Mouse (Mus musculus) intestine, postnatal 0 days (tissue): ENCODE data around the gene Serinc2. TPM values are rescaled to one million over a fixed set of nuclear protein-coding genes. Genes with fewer than 3 reads are reported as not detected.

Source experiments
- ATAC-seq: fragments of 200-750 bp; cut with Nextera tagmentation; 2 replicates; pipeline ENCODE4 v1.8.0; 2017; ENCODE audit warnings: mild to moderate bottlenecking, moderate TSS enrichment, moderate library complexity
- H3K27ac ChIP-seq: fragments of 300-500 bp; sonication (generic); 2 replicates; pipeline ENCODE4 v1.5.1; 2014; ENCODE audit warnings: mild to moderate bottlenecking, low read depth, low read length, moderate library complexity
- H3K27me3 ChIP-seq: fragments of 300-500 bp; sonication (generic); replicated peaks from 2 replicates; pipeline ENCODE4 v1.6.1; 2014; ENCODE audit warnings: low read length, mixed read lengths; ENCODE audit not compliant: control insufficient read depth, insufficient read depth
- H3K36me3 ChIP-seq: fragments of 300-500 bp; sonication (generic); 2 replicates; pipeline ENCODE4 v1.6.1; 2014; ENCODE audit warnings: mild to moderate bottlenecking, moderate library complexity; ENCODE audit not compliant: control insufficient read depth, insufficient read depth
- H3K4me1 ChIP-seq: fragments of 300-500 bp; sonication (generic); replicated peaks from 2 replicates; pipeline ENCODE4 v1.6.1; 2014; ENCODE audit warnings: antibody characterized with exemption, low read length, mixed read lengths; ENCODE audit not compliant: control insufficient read depth, insufficient read depth
- H3K4me2 ChIP-seq: fragments of 300-500 bp; sonication (generic); replicated peaks from 2 replicates; pipeline ENCODE4 v1.6.1; 2014; ENCODE audit warnings: low read depth, mild to moderate bottlenecking, moderate library complexity
- H3K4me3 ChIP-seq: fragments of 300-500 bp; sonication (generic); 2 replicates; pipeline ENCODE4 v1.5.1; 2014; ENCODE audit warnings: low read depth, low read length
- H3K9ac ChIP-seq: fragments of 300-500 bp; sonication (generic); 2 replicates; pipeline ENCODE4 v1.6.1; 2014; ENCODE audit warnings: mild to moderate bottlenecking, low read depth, low read length
- H3K9me3 ChIP-seq: fragments of 300-500 bp; sonication (generic); 2 replicates; pipeline ENCODE4 v1.6.1; 2016; ENCODE audit warnings: mixed run types; ENCODE audit not compliant: control insufficient read depth
- CTCF ChIP-seq: sonication (generic); IDR thresholded peaks from 2 replicates; pipeline ENCODE4 v1.5.1; 2016; ENCODE audit warnings: low read depth, mild to moderate bottlenecking, control low read depth, antibody characterized with exemption, moderate library complexity
- WGBS: fragments of 180-500 bp; shearing (Covaris S2); extraction: QIAGEN DNeasy Blood & Tissue Kit; methylation state at CpG from one replicate; pipeline ENCODE4 v1.1.7; 2014; 5-methylcytosine and 5-hydroxymethylcytosine counted together
- polyA plus RNA-seq: library from polyadenylated mRNA; unstranded; fragments of >200 nt; fragmentation: Nextera tagmentation; extraction: Ambion mirVana; gene quantifications from 2 replicates; pipeline ENCODE4 v1.2.1, GENCODE M21; 2015

Gene Serinc2
- polyA plus RNA-seq, 1 experiment from 2014 or later = 26.1 TPM

DNA sequence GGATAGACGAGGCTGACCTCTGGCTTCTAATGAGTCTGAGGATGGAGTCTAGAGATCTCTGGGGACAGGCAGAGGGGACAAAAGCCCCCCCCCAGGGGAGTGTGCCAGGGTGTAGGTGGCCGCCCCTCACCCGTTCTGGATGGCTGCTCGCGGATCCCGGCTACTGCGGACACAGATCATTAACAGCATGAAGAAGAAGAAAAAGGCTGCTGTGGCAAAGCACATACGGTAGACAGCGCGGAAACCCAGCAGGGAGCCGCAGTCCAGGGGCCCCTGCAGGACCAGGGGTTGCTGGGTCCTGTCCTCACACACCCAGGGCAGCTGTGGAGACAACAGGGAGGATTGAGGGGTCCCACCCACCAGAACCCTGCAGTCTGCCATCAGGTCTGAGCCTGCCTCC, 14.9 kb downstream of the Serinc2 start:
- no peak for ATAC-seq
- no peaks in the 10 kb centered on the region for H3K4me1 ChIP-seq
- WGBS = 48% methylated on average over 11 of the region's 11 CpGs
- H3K4me3 ChIP-seq = no peak overlapping the region
- H3K27ac ChIP-seq = no peak overlapping the region
- no peak overlapping the region for H3K4me2 ChIP-seq
- H3K27me3 ChIP-seq = no peaks in the 10 kb centered on the region
- no peak for TF ChIP-seq CTCF
- no peak overlapping the region for H3K9ac ChIP-seq
- H3K36me3 ChIP-seq = no peaks in the 10 kb centered on the region
- no peaks in the 10 kb centered on the region for H3K9me3 ChIP-seq

GRCm38 (mm10) chr4:130260406-130260805, 18.6 kb downstream of the Serinc2 start:
- Histone ChIP-seq H3K9me3 (no peaks in the 10 kb centered on the region), H3K27me3 (no peaks in the 10 kb centered on the region), H3K4me3 (no peak overlapping the region), H3K9ac (no peak overlapping the region), H3K36me3 (no peaks in the 10 kb centered on the region), H3K4me2 (no peak overlapping the region), H3K4me1 (no peaks in the 10 kb centered on the region), H3K27ac (no peak overlapping the region)
- WGBS = 28% methylated on average over 5 of the region's 5 CpGs
- peak; percentile 63 for TF ChIP-seq CTCF
- no peak for ATAC-seq

- Histone ChIP-seq H3K4me3 (no peak overlapping the region), H3K36me3 (no peaks in the 10 kb centered on the region), H3K27ac (no peak overlapping the region), H3K4me1 (no peaks in the 10 kb centered on the region; the same call in 1 of the 2 replicates), H3K27me3 (no peaks in the 10 kb centered on the region), H3K9ac (no peak overlapping the region), H3K4me2 (no peak overlapping the region), H3K9me3 (no peaks in the 10 kb centered on the region)
- no peak for ATAC-seq
- no peak for TF ChIP-seq CTCF
- WGBS = 62% methylated on average over 8 of the region's 8 CpGs
Observed at GRCm38 (mm10) chr4:130252441-130253157, 26.4 kb downstream of the Serinc2 start.

DNA sequence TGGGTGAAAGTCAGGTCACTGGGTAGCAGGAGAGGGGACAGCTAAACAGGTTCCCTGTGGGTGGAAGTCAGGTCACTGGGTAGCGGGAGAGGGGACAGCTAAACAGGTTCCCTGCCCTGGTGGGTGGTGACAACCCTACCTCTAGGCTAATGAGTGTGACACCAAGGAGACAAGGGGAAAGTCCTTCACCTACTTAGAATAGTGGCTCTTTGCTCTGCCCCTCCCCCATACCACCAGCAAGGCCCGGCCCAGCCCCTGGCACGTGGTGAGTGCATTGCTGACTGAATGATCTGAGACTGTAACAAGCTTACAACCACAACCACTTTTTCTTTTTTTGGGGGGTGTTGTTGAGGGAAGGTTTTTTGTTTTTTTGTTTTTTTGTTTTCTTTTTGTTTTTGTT, 27.2 kb downstream of the Serinc2 start:
- 32% methylated on average over 3 of the region's 3 CpGs for WGBS
- Histone ChIP-seq H3K36me3 (no peaks in the 10 kb centered on the region), H3K4me3 (no peak overlapping the region), H3K4me1 (no peaks in the 10 kb centered on the region; the same call in 1 of the 2 replicates), H3K9ac (no peak overlapping the region), H3K4me2 (peak overlapping the region; percentile 46), H3K27me3 (no peaks in the 10 kb centered on the region), H3K9me3 (no peaks in the 10 kb centered on the region), H3K27ac (peak overlapping the region; percentile 64)
- ATAC-seq = peak; percentile 65
- TF ChIP-seq CTCF = no peak

DNA sequence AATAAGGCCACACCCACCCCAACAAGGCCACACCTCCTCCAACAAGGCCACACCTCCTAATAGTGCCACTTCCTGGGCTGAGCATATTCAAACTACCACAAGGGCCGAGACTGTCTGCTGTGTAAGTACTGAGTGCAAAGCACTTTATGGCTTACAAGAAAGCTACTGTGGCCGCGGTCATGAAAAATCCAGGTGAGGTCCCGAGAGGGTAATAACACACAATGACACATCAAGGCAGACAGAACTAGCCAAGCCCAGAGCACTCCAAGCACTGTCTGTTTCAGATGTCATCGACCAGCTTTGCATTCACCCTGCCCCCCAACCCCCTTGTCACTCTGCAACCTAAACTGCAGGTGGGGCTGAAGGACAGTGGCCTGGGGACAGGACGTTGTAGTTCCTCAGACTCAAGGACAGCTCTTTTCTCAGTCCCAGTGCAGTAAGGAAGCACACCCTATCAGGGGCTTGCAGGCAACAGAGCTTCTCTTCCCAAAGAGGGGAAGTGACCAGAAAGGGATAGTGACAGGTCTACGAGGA, 27.8 kb downstream of the Serinc2 start:
- WGBS = 19% methylated on average over 7 of the region's 7 CpGs
- peak; percentile 37; the same call in 1 of the 2 replicates for TF ChIP-seq CTCF
- H3K27ac ChIP-seq = peak overlapping the region; percentile 64

DNA sequence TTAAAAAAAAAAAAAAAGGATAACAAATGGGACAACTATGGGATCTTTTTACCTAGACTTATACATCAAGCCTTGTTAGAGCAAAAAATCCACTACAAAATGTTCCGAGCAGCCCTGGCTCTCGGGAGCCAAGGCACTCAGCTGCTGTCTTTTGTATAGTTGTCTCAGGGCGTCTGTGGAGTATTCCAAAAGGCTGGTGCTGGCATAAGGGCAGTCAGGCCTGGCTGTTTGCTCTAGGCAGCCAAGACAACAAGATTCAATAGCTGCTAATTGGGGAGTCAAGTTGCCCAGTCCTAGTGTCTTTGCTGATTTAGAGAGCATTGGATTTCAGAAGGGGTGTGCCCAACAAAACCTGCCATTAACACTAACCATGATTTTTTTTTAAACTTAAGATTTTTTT, 30.4 kb downstream of the Serinc2 start:
- no peak overlapping the region for H3K4me3 ChIP-seq
- ATAC-seq = no peak
- no peak for TF ChIP-seq CTCF
- no peak overlapping the region for H3K4me2 ChIP-seq
- WGBS = 73% methylated on average over 3 of the region's 3 CpGs
- H3K4me1 ChIP-seq = no peaks in the 10 kb centered on the region; the same call in 1 of the 2 replicates
- H3K36me3 ChIP-seq = no peaks in the 10 kb centered on the region
- H3K27ac ChIP-seq = no peak overlapping the region
- H3K9me3 ChIP-seq = no peaks in the 10 kb centered on the region
- H3K9ac ChIP-seq = no peak overlapping the region
- H3K27me3 ChIP-seq = no peaks in the 10 kb centered on the region

More for the DNA sequence above, 27.8 kb downstream of the Serinc2 start:
- H3K27me3 ChIP-seq = no peaks in the 10 kb centered on the region
- H3K4me2 ChIP-seq = peak overlapping the region; percentile 46
- H3K36me3 ChIP-seq = no peaks in the 10 kb centered on the region
- peak; percentile 78 for ATAC-seq
- no peak overlapping the region for H3K4me3 ChIP-seq
- no peak overlapping the region for H3K9ac ChIP-seq
- no peaks in the 10 kb centered on the region; the same call in 1 of the 2 replicates for H3K4me1 ChIP-seq
- no peaks in the 10 kb centered on the region for H3K9me3 ChIP-seq
